Mouse (Mus musculus) liver, embryonic 16.5 days (tissue): ENCODE data around the gene Rubcnl. TPM values are rescaled to one million over a fixed set of nuclear protein-coding genes. Genes with fewer than 3 reads are reported as not detected.

Experiments
- ATAC-seq: fragments of 200-750 bp; cut with Nextera tagmentation; 2 replicates; pipeline ENCODE4 v1.8.0; 2017; ENCODE audit warnings: low read depth, mild to moderate bottlenecking, moderate number of reproducible peaks, moderate library complexity
- H3K27ac ChIP-seq: fragments of 300-500 bp; sonication (generic); 2 replicates; pipeline ENCODE4 v1.5.1; 2014; ENCODE audit warnings: mild to moderate bottlenecking, low read length
- H3K27me3 ChIP-seq: fragments of 300-500 bp; sonication (generic); 2 replicates; pipeline ENCODE4 v1.6.1; 2014; ENCODE audit warnings: low read depth, low read length, mixed read lengths; ENCODE audit not compliant: control insufficient read depth, insufficient read depth
- H3K36me3 ChIP-seq: fragments of 300-500 bp; sonication (generic); 2 replicates; pipeline ENCODE4 v1.6.1; 2014; ENCODE audit warnings: mild to moderate bottlenecking; ENCODE audit not compliant: control insufficient read depth, insufficient read depth
- H3K4me1 ChIP-seq: fragments of 300-500 bp; sonication (generic); 2 replicates; pipeline ENCODE4 v1.6.1; 2014; ENCODE audit warnings: low read depth, low read length, mixed read lengths; ENCODE audit not compliant: control insufficient read depth
- H3K4me2 ChIP-seq: fragments of 300-500 bp; sonication (generic); 2 replicates; pipeline ENCODE4 v1.6.1; 2014; ENCODE audit warnings: low read depth, low read length, mixed read lengths
- H3K4me3 ChIP-seq: fragments of 300-500 bp; sonication (generic); 2 replicates; pipeline ENCODE4 v1.5.1; 2014; ENCODE audit warnings: low read depth, mild to moderate bottlenecking, low read length
- H3K9ac ChIP-seq: fragments of 300-500 bp; sonication (generic); 2 replicates; pipeline ENCODE4 v1.6.1; 2014; ENCODE audit warnings: low read depth, low read length
- H3K9me3 ChIP-seq: fragments of 300-500 bp; sonication (generic); replicated peaks from 2 replicates; pipeline ENCODE4 v1.6.1; 2016; ENCODE audit warnings: low read length; ENCODE audit not compliant: control insufficient read depth
- WGBS: fragments of 180-500 bp; shearing (Covaris S2); extraction: QIAGEN DNeasy Blood & Tissue Kit; methylation state at CpG from one replicate; pipeline ENCODE4 v1.1.7; 2014; ENCODE audit not compliant: insufficient replicate concordance; 5-methylcytosine and 5-hydroxymethylcytosine counted together
- polyA plus RNA-seq: library from polyadenylated mRNA; unstranded; fragments of >200 nt; fragmentation: Nextera tagmentation; extraction: Ambion mirVana; gene quantifications from 2 replicates; pipeline ENCODE4 v1.2.1, GENCODE M21; 2015

Gene Rubcnl
- polyA plus RNA-seq, 1 experiment from 2014 or later: 0.33 TPM

- peaks cover 3% of the 10 kb centered on the region for H3K4me1 ChIP-seq
- H3K9me3 ChIP-seq: no peaks in the 10 kb centered on the region
- WGBS: 52% methylated on average over 3 of the region's 3 CpGs
- no peak overlapping the region for H3K4me2 ChIP-seq
- no peak overlapping the region for H3K27ac ChIP-seq
- H3K4me3 ChIP-seq: no peak overlapping the region
- H3K27me3 ChIP-seq: no peaks in the 10 kb centered on the region
- no peaks in the 10 kb centered on the region for H3K36me3 ChIP-seq
- H3K9ac ChIP-seq: no peak overlapping the region
- ATAC-seq: no peak
These were observed 29.3 kb upstream of the Rubcnl start for GRCm38 (mm10) chr14:74986527-74986926.

DNA sequence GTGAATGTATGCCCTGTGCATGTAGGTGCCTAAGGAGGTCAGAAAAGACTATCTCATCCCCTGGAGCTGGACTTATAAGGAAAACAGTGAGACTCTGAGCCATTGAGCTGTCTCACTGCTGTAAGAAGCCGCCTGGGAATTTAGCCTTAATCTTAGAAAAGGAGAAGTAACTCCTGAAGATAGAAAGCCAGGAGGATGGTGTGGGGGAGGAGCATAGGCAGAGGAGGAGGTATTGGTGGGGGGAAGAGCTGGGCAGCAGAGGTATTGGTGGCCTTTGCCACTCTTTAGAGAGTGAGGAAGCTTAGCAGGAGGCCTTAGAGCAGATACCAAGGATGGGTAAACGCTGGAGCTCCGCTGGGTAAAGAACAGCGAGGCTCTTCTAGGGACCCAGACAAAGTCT lies 26.5 kb upstream of the Rubcnl start:
- ATAC-seq: no peak
- WGBS: 25% methylated on average over 4 of the region's 4 CpGs
- Histone ChIP-seq H3K27ac (no peak overlapping the region), H3K9me3 (no peaks in the 10 kb centered on the region), H3K4me2 (no peak overlapping the region), H3K27me3 (no peaks in the 10 kb centered on the region), H3K9ac (no peak overlapping the region), H3K4me1 (peaks cover 3% of the 10 kb centered on the region), H3K4me3 (no peak overlapping the region), H3K36me3 (no peaks in the 10 kb centered on the region)

- WGBS: 63% methylated on average over 4 of the region's 4 CpGs
- Histone ChIP-seq H3K36me3 (no peaks in the 10 kb centered on the region), H3K4me3 (no peak overlapping the region), H3K4me1 (peaks cover 3% of the 10 kb centered on the region), H3K27ac (no peak overlapping the region), H3K9me3 (no peaks in the 10 kb centered on the region), H3K27me3 (no peaks in the 10 kb centered on the region), H3K4me2 (no peak overlapping the region), H3K9ac (no peak overlapping the region)
- ATAC-seq: peak; percentile 55
These were observed 25.9 kb upstream of the Rubcnl start for GRCm38 (mm10) chr14:74989909-74990308.

- H3K27ac ChIP-seq: no peak overlapping the region
- no peak overlapping the region for H3K4me2 ChIP-seq
- no peak overlapping the region for H3K4me3 ChIP-seq
- H3K36me3 ChIP-seq: no peaks in the 10 kb centered on the region
- peaks cover 3% of the 10 kb centered on the region for H3K4me1 ChIP-seq
- H3K9ac ChIP-seq: no peak overlapping the region
- ATAC-seq: peak; percentile 41; the same call in 1 of the 2 replicates
- H3K27me3 ChIP-seq: no peaks in the 10 kb centered on the region
- 4% methylated on average over 1 of the region's 1 CpGs for WGBS
- no peaks in the 10 kb centered on the region for H3K9me3 ChIP-seq
These were observed 25.3 kb upstream of the Rubcnl start for GRCm38 (mm10) chr14:74990504-74990903.

DNA sequence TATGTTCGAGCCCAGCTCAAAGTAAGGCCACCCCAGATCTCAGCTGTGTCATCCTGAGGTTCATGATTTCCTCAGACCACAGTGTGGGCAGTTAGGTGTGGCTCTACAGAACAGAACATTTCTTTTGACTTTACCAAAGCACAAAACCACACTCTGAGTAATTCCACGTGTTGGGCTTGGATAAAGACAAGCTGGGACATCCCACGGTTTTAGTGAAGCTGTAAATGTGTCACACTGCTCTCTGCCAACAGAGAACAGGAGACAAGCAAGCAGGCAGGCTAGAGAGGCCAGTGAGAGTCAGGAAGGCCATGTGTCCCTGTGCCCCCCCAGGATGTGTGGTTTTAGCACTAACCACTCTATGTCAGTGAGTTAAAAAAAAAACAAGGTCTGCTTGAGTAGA lies 19.3 kb upstream of the Rubcnl start:
- ATAC-seq: no peak
- Histone ChIP-seq H3K36me3 (no peaks in the 10 kb centered on the region), H3K4me1 (no peaks in the 10 kb centered on the region; the same call in 1 of the 2 replicates), H3K4me2 (no peak overlapping the region), H3K4me3 (no peak overlapping the region), H3K9me3 (no peaks in the 10 kb centered on the region), H3K9ac (no peak overlapping the region), H3K27ac (no peak overlapping the region), H3K27me3 (no peaks in the 10 kb centered on the region)
- 19% methylated on average over 3 of the region's 3 CpGs for WGBS

DNA sequence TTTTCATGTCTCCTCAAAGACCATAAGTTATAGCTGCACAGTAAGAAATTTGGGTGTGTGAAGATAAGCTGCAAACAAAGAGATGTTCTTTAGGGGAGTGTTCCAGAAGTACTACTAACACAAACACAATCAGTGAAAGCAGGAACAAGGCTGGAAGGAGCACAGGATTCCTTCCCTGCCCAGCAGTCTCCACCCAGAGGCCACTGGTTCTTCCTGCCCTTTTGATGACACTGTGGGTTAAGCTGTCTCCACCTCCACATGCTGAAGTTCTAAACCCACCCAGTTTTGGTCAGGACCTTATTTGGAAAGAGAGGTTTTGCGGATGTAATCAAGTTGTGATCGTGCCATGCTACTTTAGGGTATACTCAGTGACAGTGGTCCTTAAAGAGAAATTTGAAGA lies 18.8 kb upstream of the Rubcnl start:
- 70% methylated on average over 2 of the region's 2 CpGs for WGBS
- Histone ChIP-seq H3K36me3 (no peaks in the 10 kb centered on the region), H3K9ac (no peak overlapping the region), H3K4me3 (no peak overlapping the region), H3K9me3 (no peaks in the 10 kb centered on the region), H3K27ac (no peak overlapping the region), H3K4me2 (no peak overlapping the region), H3K27me3 (no peaks in the 10 kb centered on the region), H3K4me1 (no peaks in the 10 kb centered on the region; the same call in 1 of the 2 replicates)
- no peak for ATAC-seq

- Histone ChIP-seq H3K36me3 (no peaks in the 10 kb centered on the region), H3K27me3 (no peaks in the 10 kb centered on the region), H3K4me2 (no peak overlapping the region), H3K4me1 (no peaks in the 10 kb centered on the region), H3K9ac (no peak overlapping the region), H3K27ac (no peak overlapping the region), H3K4me3 (no peak overlapping the region), H3K9me3 (no peaks in the 10 kb centered on the region)
- WGBS: 66% methylated on average over 6 of the region's 6 CpGs
- ATAC-seq: no peak
These were observed 14.5 kb upstream of the Rubcnl start for GRCm38 (mm10) chr14:75001364-75001763.

- 53% methylated on average over 3 of the region's 3 CpGs for WGBS
These were observed 12.5 kb upstream of the Rubcnl start for GRCm38 (mm10) chr14:75003356-75003755.

DNA sequence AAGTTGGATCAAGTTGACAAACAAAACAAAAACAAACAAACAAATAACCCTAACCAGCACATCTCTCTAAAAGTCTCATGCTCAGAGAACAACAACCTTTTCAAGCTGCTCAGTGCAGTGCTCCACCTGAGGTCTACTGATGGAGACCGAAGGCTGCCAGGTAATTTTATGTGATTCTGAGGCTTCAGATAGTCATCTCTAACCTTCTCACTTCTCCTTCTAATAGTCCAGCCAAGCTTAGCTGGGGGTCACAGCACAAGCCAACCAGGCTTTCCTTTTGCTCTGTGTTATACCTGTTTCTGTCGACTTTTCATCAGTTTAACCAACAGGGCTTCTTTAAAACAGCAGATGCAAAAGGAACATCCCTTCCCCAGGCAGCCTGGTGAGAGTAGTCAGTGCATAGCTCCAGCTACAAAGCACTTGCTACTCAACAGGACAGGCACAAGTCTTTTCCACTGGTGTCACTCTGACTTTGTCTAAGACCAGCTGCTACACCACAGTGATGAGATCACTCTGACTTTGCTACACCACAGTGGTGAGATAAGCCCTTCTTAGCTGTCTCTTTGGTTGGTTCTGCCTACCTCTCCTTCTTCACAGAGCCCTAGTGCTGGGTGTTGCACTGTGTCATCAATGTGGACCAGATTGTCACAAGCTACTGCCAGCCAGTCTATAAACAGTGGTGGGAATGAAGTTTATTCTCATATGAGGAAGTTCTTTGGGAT lies 10.2 kb upstream of the Rubcnl start:
- Histone ChIP-seq H3K4me3 (no peak overlapping the region), H3K36me3 (no peaks in the 10 kb centered on the region), H3K27ac (no peak overlapping the region), H3K4me1 (no peaks in the 10 kb centered on the region), H3K9me3 (no peaks in the 10 kb centered on the region), H3K4me2 (no peak overlapping the region), H3K9ac (no peak overlapping the region), H3K27me3 (no peaks in the 10 kb centered on the region)
- no peak for ATAC-seq
- 62% methylated on average over 2 of the region's 2 CpGs for WGBS

More at GRCm38 (mm10) chr14:75003356-75003755, 12.5 kb upstream of the Rubcnl start:
- H3K9ac ChIP-seq: no peak overlapping the region
- no peaks in the 10 kb centered on the region for H3K9me3 ChIP-seq
- H3K27me3 ChIP-seq: no peaks in the 10 kb centered on the region
- ATAC-seq: no peak
- no peaks in the 10 kb centered on the region for H3K4me1 ChIP-seq
- no peak overlapping the region for H3K4me2 ChIP-seq
- H3K36me3 ChIP-seq: no peaks in the 10 kb centered on the region
- no peak overlapping the region for H3K27ac ChIP-seq
- H3K4me3 ChIP-seq: no peak overlapping the region
